Mouse (Mus musculus): ENCODE results near the gene Dusp10. TPM values are rescaled to one million over a fixed set of nuclear protein-coding genes. Genes with fewer than 3 reads are reported as not detected.

Gene Dusp10
- total RNA-seq, 1 experiment = 5.4 TPM

DNA sequence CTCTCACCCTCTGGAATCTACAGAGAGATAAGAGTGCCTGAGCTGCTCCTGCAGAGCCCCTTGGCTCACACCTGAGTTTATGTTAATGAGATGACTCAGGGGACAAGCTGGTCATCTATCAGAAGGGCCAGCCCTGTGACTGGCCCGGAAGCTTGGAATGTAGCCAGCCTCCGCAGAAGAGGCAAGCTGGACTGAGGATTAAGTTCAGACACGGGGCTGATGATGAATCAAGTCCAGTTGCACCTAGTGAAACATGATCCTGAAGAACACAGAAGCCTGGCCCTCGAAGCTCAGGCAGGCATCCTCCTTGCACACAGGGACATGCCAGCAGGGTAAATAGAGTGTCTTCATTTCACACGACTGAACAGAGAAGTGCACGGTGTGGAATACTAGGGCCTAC, 38.7 kb downstream of the Dusp10 start:
- no peaks in the 10 kb centered on the region for H3K9me3 ChIP-seq (ENCODE audit: control insufficient read depth, insufficient read depth, low read depth, low read length)
- in situ Hi-C loops (cut with MboI; ENCODE audit: low sequenced_read_pairs in 2 of 2, unreplicated experiment in 2 of 2) = no loop called here
- H3K9ac ChIP-seq (ENCODE audit: insufficient read depth, low read depth, low read length, poor library complexity, severe bottlenecking) = no peak overlapping the region
- no peak for TF ChIP-seq MAFK (IDR thresholded peaks at IDR 0.05; ENCODE audit: insufficient read depth, low read depth, low read length)
- TF ChIP-seq ZC3H11A (IDR thresholded peaks at IDR 0.05; ENCODE audit: borderline replicate concordance, low read depth, low read length) = no peak
- no peak for TF ChIP-seq CHD2 (IDR thresholded peaks at IDR 0.05; ENCODE audit: low read depth, low read length)
- TF ChIP-seq HCFC1 (IDR thresholded peaks at IDR 0.05; ENCODE audit: borderline replicate concordance, insufficient read depth, low read length) = no peak
- no peak for TF ChIP-seq ZNF384 (IDR thresholded peaks at IDR 0.05; ENCODE audit: low read depth, low read length)
- H3K27ac ChIP-seq (ENCODE audit: insufficient read depth, low read depth, low read length, poor library complexity, severe bottlenecking) = no peak overlapping the region
- H3K4me3 ChIP-seq (ENCODE audit: insufficient read depth in 1 of 2, low read depth in 1 of 2, low read length in 2 of 2, poor library complexity in 1 of 2, severe bottlenecking in 1 of 2) = no peak overlapping the region
- H3K36me3 ChIP-seq (ENCODE audit: control insufficient read depth, insufficient read depth, low read length, poor library complexity, severe bottlenecking) = no peaks in the 10 kb centered on the region
- H3K4me1 ChIP-seq (ENCODE audit: control insufficient read depth in 2 of 2, insufficient read depth in 2 of 2, low read length in 2 of 2, poor library complexity in 1 of 2) = 0 out of 4 replicates have a peak, but pooled peaks cover 1 to 2% of the 10 kb centered on the region in 2 experiments
- no peak for DNase-seq (ENCODE audit: low read depth, low spot score)

- no peak overlapping the region for H3K9ac ChIP-seq (ENCODE audit: insufficient read depth, low read depth, low read length, poor library complexity, severe bottlenecking)
- no peak overlapping the region for H3K27ac ChIP-seq (ENCODE audit: insufficient read depth, low read depth, low read length, poor library complexity, severe bottlenecking)
- no peak for TF ChIP-seq ZC3H11A (IDR thresholded peaks at IDR 0.05; ENCODE audit: borderline replicate concordance, low read depth, low read length)
- TF ChIP-seq MAFK (IDR thresholded peaks at IDR 0.05; ENCODE audit: insufficient read depth, low read depth, low read length) = no peak
- TF ChIP-seq CHD2 (IDR thresholded peaks at IDR 0.05; ENCODE audit: low read depth, low read length) = no peak
- no peak for TF ChIP-seq HCFC1 (IDR thresholded peaks at IDR 0.05; ENCODE audit: borderline replicate concordance, insufficient read depth, low read length)
- no peak for TF ChIP-seq ZNF384 (IDR thresholded peaks at IDR 0.05; ENCODE audit: low read depth, low read length)
Observed at GRCm38 (mm10) chr1:184052331-184052730, 39.2 kb downstream of the Dusp10 start.

GRCm38 (mm10) chr1:184053141-184053540, 40.0 kb downstream of the Dusp10 start:
- no peak overlapping the region for H3K27ac ChIP-seq (ENCODE audit: insufficient read depth, low read depth, low read length, poor library complexity, severe bottlenecking)
- H3K9ac ChIP-seq (ENCODE audit: insufficient read depth, low read depth, low read length, poor library complexity, severe bottlenecking) = no peak overlapping the region
- no peaks in the 10 kb centered on the region for H3K9me3 ChIP-seq (ENCODE audit: control insufficient read depth, insufficient read depth, low read depth, low read length)
- no peak for TF ChIP-seq MAFK (IDR thresholded peaks at IDR 0.05; ENCODE audit: insufficient read depth, low read depth, low read length)
- TF ChIP-seq ZC3H11A (IDR thresholded peaks at IDR 0.05; ENCODE audit: borderline replicate concordance, low read depth, low read length) = no peak
- no peak for TF ChIP-seq ZNF384 (IDR thresholded peaks at IDR 0.05; ENCODE audit: low read depth, low read length)
- no peak for TF ChIP-seq HCFC1 (IDR thresholded peaks at IDR 0.05; ENCODE audit: borderline replicate concordance, insufficient read depth, low read length)
- TF ChIP-seq CHD2 (IDR thresholded peaks at IDR 0.05; ENCODE audit: low read depth, low read length) = no peak
- no peaks in the 10 kb centered on the region for H3K4me1 ChIP-seq (ENCODE audit: control insufficient read depth in 2 of 2, insufficient read depth in 2 of 2, low read length in 2 of 2, poor library complexity in 1 of 2)
- no peaks in the 10 kb centered on the region for H3K36me3 ChIP-seq (ENCODE audit: control insufficient read depth, insufficient read depth, low read length, poor library complexity, severe bottlenecking)
- no peak for DNase-seq (ENCODE audit: low read depth, low spot score)
- H3K4me3 ChIP-seq (ENCODE audit: insufficient read depth in 1 of 2, low read depth in 1 of 2, low read length in 2 of 2, poor library complexity in 1 of 2, severe bottlenecking in 1 of 2) = no peak overlapping the region
- in situ Hi-C loops (cut with MboI; ENCODE audit: low sequenced_read_pairs in 2 of 2, unreplicated experiment in 2 of 2) = no loop called here

More at GRCm38 (mm10) chr1:184052331-184052730, 39.2 kb downstream of the Dusp10 start:
- no peak overlapping the region for H3K4me3 ChIP-seq (ENCODE audit: insufficient read depth in 1 of 2, low read depth in 1 of 2, low read length in 2 of 2, poor library complexity in 1 of 2, severe bottlenecking in 1 of 2)
- H3K36me3 ChIP-seq (ENCODE audit: control insufficient read depth, insufficient read depth, low read length, poor library complexity, severe bottlenecking) = no peaks in the 10 kb centered on the region
- in situ Hi-C loops (cut with MboI; ENCODE audit: low sequenced_read_pairs in 2 of 2, unreplicated experiment in 2 of 2) = no loop called here
- no peaks in the 10 kb centered on the region for H3K9me3 ChIP-seq (ENCODE audit: control insufficient read depth, insufficient read depth, low read depth, low read length)
- no peak for DNase-seq (ENCODE audit: low read depth, low spot score)
- 0 out of 4 replicates have a peak, but pooled peaks cover 0 to 2% of the 10 kb centered on the region in 2 experiments for H3K4me1 ChIP-seq (ENCODE audit: control insufficient read depth in 2 of 2, insufficient read depth in 2 of 2, low read length in 2 of 2, poor library complexity in 1 of 2)

GRCm38 (mm10) chr1:184053711-184054110, 40.6 kb downstream of the Dusp10 start:
- Histone ChIP-seq H3K27ac (ENCODE audit: insufficient read depth, low read depth, low read length, poor library complexity, severe bottlenecking) (no peak overlapping the region), H3K4me1 (ENCODE audit: control insufficient read depth in 2 of 2, insufficient read depth in 2 of 2, low read length in 2 of 2, poor library complexity in 1 of 2) (no peaks in the 10 kb centered on the region), H3K4me3 (ENCODE audit: insufficient read depth in 1 of 2, low read depth in 1 of 2, low read length in 2 of 2, poor library complexity in 1 of 2, severe bottlenecking in 1 of 2) (no peak overlapping the region), H3K36me3 (ENCODE audit: control insufficient read depth, insufficient read depth, low read length, poor library complexity, severe bottlenecking) (no peaks in the 10 kb centered on the region), H3K9me3 (ENCODE audit: control insufficient read depth, insufficient read depth, low read depth, low read length) (no peaks in the 10 kb centered on the region), H3K9ac (ENCODE audit: insufficient read depth, low read depth, low read length, poor library complexity, severe bottlenecking) (no peak overlapping the region)
- TF ChIP-seq MAFK (IDR thresholded peaks at IDR 0.05; ENCODE audit: insufficient read depth, low read depth, low read length) (no peak), HCFC1 (IDR thresholded peaks at IDR 0.05; ENCODE audit: borderline replicate concordance, insufficient read depth, low read length) (no peak)
- DNase-seq (ENCODE audit: low read depth, low spot score) = no peak
- in situ Hi-C loops (cut with MboI; ENCODE audit: low sequenced_read_pairs in 2 of 2, unreplicated experiment in 2 of 2) = no loop called here

DNA sequence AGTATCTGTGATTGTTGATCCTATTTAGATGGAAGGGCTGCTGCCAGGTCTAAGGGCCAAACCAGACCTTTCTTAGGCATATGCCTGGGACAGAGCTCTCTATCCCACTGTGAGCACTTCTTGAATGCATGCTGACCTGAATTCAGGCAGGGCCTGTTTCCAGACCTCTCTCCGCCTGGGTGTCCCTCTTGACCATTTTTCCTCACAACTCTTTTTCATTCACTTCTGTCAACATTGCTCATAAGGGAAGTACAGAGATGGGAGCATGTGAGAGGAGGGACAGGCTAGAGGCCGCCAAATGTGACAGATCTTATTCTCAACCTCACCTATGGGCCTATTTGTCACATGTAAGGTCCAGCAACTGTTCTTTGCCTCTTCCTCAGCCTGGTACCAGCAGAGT, 41.1 kb downstream of the Dusp10 start:
- in situ Hi-C loops (cut with MboI; ENCODE audit: low sequenced_read_pairs in 2 of 2, unreplicated experiment in 2 of 2) = no loop called here
- TF ChIP-seq HCFC1 (IDR thresholded peaks at IDR 0.05; ENCODE audit: borderline replicate concordance, insufficient read depth, low read length) = no peak
- no peak for TF ChIP-seq MAFK (IDR thresholded peaks at IDR 0.05; ENCODE audit: insufficient read depth, low read depth, low read length)
- TF ChIP-seq ZNF384 (IDR thresholded peaks at IDR 0.05; ENCODE audit: low read depth, low read length) = no peak
- no peak for TF ChIP-seq ZC3H11A (IDR thresholded peaks at IDR 0.05; ENCODE audit: borderline replicate concordance, low read depth, low read length)
- no peak for TF ChIP-seq CHD2 (IDR thresholded peaks at IDR 0.05; ENCODE audit: low read depth, low read length)
- Histone ChIP-seq H3K4me3 (ENCODE audit: insufficient read depth in 1 of 2, low read depth in 1 of 2, low read length in 2 of 2, poor library complexity in 1 of 2, severe bottlenecking in 1 of 2) (no peak overlapping the region), H3K9ac (ENCODE audit: insufficient read depth, low read depth, low read length, poor library complexity, severe bottlenecking) (no peak overlapping the region), H3K9me3 (ENCODE audit: control insufficient read depth, insufficient read depth, low read depth, low read length) (no peaks in the 10 kb centered on the region), H3K27ac (ENCODE audit: insufficient read depth, low read depth, low read length, poor library complexity, severe bottlenecking) (no peak overlapping the region), H3K4me1 (ENCODE audit: control insufficient read depth in 2 of 2, insufficient read depth in 2 of 2, low read length in 2 of 2, poor library complexity in 1 of 2) (no peaks in the 10 kb centered on the region), H3K36me3 (ENCODE audit: control insufficient read depth, insufficient read depth, low read length, poor library complexity, severe bottlenecking) (no peaks in the 10 kb centered on the region)
- no peak for DNase-seq (ENCODE audit: low read depth, low spot score)
